Mouse (Mus musculus): ENCODE results near the gene Ccdc96. TPM values are rescaled to one million over a fixed set of nuclear protein-coding genes. Genes with fewer than 3 reads are reported as not detected.

Gene Ccdc96
- polyA plus RNA-seq, 1 experiment from 2014 or later: 0.12 TPM

DNA sequence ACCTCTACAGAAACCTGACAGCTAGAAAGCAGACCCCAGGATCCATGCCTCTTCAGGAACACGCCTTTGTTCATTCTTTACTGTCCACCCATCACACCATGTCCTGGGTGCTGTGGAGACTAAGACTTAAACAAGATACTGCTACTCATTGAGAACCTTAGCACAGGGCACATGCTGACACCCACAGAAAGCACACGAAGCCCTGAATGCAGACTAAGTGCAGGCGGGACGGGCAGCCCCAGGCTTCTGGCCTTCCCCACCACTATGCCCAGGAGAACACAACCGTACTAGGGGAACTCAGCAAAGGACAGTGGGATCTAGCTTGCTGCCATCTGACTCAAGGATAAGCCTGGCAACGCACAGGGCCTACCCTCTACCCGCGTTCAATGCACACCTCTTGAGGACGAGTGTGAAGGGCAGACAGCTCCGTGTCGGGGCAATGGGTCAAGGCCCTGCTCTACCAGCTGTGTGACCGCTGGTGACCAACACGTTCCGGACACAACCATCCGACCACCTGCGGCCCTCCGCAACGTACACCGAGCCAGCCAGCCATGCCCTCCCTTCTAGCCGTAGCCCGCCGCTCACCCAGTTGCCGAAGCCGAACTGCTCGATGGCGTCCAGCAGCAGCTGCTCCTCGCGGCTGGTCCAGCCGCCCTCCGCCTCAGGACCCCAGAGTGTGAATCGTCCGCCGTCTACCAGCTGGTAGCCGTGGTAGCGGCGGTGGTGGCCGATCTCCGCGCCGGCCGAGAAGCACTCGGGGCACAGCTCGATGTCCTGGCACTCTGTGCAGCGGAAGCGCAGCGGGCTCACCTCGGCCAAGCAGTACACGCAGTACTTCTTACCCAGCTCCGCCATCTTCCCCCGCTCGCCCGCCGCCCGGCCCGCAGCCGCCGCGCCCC is 936 bp upstream of the Ccdc96 start:
- Histone ChIP-seq H3K27ac (ENCODE audit: low read length) (peak overlapping the region; percentile 54), H3K36me3 (ENCODE audit: control insufficient read depth, insufficient read depth, low read length) (no peaks in the 10 kb centered on the region), H3K4me1 (ENCODE audit: control insufficient read depth, insufficient read depth, low read length) (peaks cover 21% of the 10 kb centered on the region), H3K9me3 (ENCODE audit: control insufficient read depth, low read length) (no peaks in the 10 kb centered on the region), H3K4me2 (ENCODE audit: low read depth, low read length) (peak overlapping the region; percentile 93), H3K27me3 (replicated peaks; ENCODE audit: control insufficient read depth, insufficient read depth, low read length) (peaks cover 10% of the 10 kb centered on the region; the same call in 1 of the 2 replicates), H3K9ac (ENCODE audit: low read depth, low read length) (peak overlapping the region; percentile 92), H3K4me3 (ENCODE audit: low read length) (peak overlapping the region; percentile 90)
- ATAC-seq: peak; percentile 62
- 1% methylated on average over 58 of the region's 58 CpGs for WGBS

DNA sequence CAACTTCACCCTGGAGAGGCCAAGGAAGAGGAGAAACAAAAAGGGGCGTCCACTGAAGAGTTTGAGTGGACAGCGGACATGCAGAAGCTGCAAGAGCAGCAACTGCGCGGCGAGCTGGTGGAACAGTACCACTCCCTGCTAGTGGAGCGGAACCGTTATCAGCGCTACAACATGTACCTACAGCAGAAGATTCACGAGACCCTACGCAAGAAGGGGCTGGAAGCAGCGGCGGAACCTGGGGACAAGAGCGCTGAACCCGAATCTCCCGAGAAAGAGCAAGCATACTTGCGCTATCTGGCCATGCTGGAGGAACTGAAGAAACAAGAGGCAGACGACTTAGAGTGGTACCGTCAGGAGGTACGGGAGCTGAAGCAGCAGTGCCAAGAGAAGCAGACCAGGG is 918 bp downstream of the Ccdc96 start:
- Histone ChIP-seq H3K27me3 (replicated peaks; ENCODE audit: control insufficient read depth, insufficient read depth, low read length) (peaks cover 10% of the 10 kb centered on the region; the same call in 1 of the 2 replicates), H3K4me3 (ENCODE audit: low read length) (peak overlapping the region; percentile 64), H3K36me3 (ENCODE audit: control insufficient read depth, insufficient read depth, low read length) (no peaks in the 10 kb centered on the region), H3K4me1 (ENCODE audit: control insufficient read depth, insufficient read depth, low read length) (peaks cover 21% of the 10 kb centered on the region), H3K27ac (ENCODE audit: low read length) (no peak overlapping the region), H3K9me3 (ENCODE audit: control insufficient read depth, low read length) (no peaks in the 10 kb centered on the region), H3K9ac (ENCODE audit: low read depth, low read length) (no peak overlapping the region), H3K4me2 (ENCODE audit: low read depth, low read length) (peak overlapping the region; percentile 97)
- WGBS: 32% methylated on average over 19 of the region's 19 CpGs
- ATAC-seq: no peak

DNA sequence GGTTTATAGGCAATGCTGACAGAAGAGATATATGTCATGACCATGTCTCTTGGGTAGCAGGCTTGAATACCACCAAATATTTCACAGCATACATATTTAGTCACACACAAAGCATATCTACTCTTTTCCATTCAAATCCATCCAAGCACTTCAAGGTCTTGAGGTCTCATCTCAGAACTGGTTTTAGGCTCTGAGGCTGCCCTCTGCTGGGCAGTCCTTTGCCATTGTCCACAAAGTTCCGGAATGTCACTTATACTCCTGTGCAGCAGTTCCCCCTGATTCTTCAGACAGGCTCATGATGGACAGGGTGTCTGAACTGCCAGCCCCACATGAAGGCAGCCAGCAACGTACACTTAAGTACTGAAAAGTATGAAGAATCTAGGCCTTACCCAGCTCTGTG is 4.8 kb downstream of the Ccdc96 start:
- 53% methylated on average over 2 of the region's 2 CpGs for WGBS
- Histone ChIP-seq H3K9ac (ENCODE audit: low read depth, low read length) (no peak overlapping the region), H3K9me3 (ENCODE audit: control insufficient read depth, low read length) (no peaks in the 10 kb centered on the region), H3K36me3 (ENCODE audit: control insufficient read depth, insufficient read depth, low read length) (peaks cover 9% of the 10 kb centered on the region; the same call in 1 of the 2 replicates), H3K4me3 (ENCODE audit: low read length) (no peak overlapping the region), H3K4me1 (ENCODE audit: control insufficient read depth, insufficient read depth, low read length) (peaks cover 5% of the 10 kb centered on the region), H3K27me3 (replicated peaks; ENCODE audit: control insufficient read depth, insufficient read depth, low read length) (peaks cover 10% of the 10 kb centered on the region; the same call in 1 of the 2 replicates), H3K27ac (ENCODE audit: low read length) (no peak overlapping the region), H3K4me2 (ENCODE audit: low read depth, low read length) (no peak overlapping the region)
- no peak for ATAC-seq

DNA sequence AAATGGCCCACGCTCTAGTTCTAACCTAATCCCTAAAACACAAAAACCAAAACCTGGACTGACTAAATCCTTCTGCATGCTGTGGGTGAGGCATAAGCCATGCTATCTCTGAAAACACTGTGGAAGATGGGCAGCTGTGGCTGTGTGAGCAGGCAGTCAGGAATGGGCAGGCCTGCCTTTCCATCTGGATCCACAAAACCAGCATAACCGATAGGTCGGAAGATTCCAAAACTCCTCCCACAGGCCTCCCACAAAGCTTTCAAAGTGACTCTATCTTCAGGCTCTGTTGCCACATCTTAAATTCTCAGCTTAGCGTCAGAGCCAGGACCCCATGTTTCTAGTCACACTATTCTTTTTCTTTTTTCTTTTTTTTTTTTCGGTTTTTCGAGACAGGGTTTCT is 9.5 kb downstream of the Ccdc96 start:
- no peaks in the 10 kb centered on the region for H3K27me3 ChIP-seq (replicated peaks; ENCODE audit: control insufficient read depth, insufficient read depth, low read length)
- ATAC-seq: no peak
- H3K9me3 ChIP-seq (ENCODE audit: control insufficient read depth, low read length): no peaks in the 10 kb centered on the region
- peaks cover 15% of the 10 kb centered on the region for H3K36me3 ChIP-seq (ENCODE audit: control insufficient read depth, insufficient read depth, low read length)
- H3K4me1 ChIP-seq (ENCODE audit: control insufficient read depth, insufficient read depth, low read length): no peaks in the 10 kb centered on the region
- H3K4me2 ChIP-seq (ENCODE audit: low read depth, low read length): no peak overlapping the region
- no peak overlapping the region for H3K27ac ChIP-seq (ENCODE audit: low read length)
- no peak overlapping the region for H3K4me3 ChIP-seq (ENCODE audit: low read length)
- 92% methylated on average over 6 of the region's 6 CpGs for WGBS
- H3K9ac ChIP-seq (ENCODE audit: low read depth, low read length): no peak overlapping the region

DNA sequence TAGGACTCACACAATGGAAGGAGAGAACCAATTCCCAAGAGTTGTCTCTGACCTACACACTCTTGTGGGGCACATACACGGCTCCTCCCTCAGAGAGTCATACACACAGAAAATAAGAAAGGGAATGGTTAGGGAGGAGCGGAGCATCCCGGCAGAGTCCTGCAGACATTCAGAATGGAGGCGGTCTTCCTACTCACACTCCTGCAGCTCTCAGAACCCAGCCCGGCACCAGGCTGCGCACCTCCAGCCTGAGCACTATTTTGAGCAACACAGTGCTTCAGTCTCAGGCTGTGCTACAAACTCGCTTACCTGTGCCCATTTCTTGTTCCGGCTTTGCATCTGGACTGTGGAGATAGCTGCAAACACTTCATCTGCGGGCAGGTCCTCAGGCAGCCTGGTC is 10.3 kb downstream of the Ccdc96 start:
- no peak for ATAC-seq
- Histone ChIP-seq H3K4me1 (ENCODE audit: control insufficient read depth, insufficient read depth, low read length) (no peaks in the 10 kb centered on the region), H3K27ac (ENCODE audit: low read length) (no peak overlapping the region), H3K4me2 (ENCODE audit: low read depth, low read length) (no peak overlapping the region), H3K27me3 (replicated peaks; ENCODE audit: control insufficient read depth, insufficient read depth, low read length) (no peaks in the 10 kb centered on the region), H3K9ac (ENCODE audit: low read depth, low read length) (no peak overlapping the region), H3K36me3 (ENCODE audit: control insufficient read depth, insufficient read depth, low read length) (peaks cover 17% of the 10 kb centered on the region), H3K4me3 (ENCODE audit: low read length) (no peak overlapping the region), H3K9me3 (ENCODE audit: control insufficient read depth, low read length) (no peaks in the 10 kb centered on the region)
- WGBS: 95% methylated on average over 9 of the region's 9 CpGs

DNA sequence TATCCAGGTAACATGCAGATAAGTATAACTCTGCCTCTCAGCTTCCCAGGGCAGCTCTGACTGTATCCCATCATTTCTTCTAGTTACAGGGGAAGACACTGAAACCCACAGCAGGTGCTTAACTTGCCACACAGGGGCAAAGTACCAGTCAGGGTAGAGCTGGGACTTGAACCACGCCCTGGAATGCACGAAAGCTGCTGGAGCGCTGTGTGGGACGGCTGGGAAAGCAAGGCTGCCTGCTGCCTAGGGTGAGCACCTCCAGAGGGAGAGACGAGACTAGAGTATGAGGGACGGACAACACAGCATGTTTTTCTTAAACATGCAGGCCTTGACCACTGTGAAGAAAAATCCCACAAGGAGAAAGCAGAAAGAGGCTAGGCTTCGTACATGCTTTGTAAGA is 20.8 kb downstream of the Ccdc96 start:
- H3K27me3 ChIP-seq (replicated peaks; ENCODE audit: control insufficient read depth, insufficient read depth, low read length): no peaks in the 10 kb centered on the region
- no peak overlapping the region; the same call in 1 of the 2 replicates for H3K9ac ChIP-seq (ENCODE audit: low read depth, low read length)
- H3K4me3 ChIP-seq (ENCODE audit: low read length): no peak overlapping the region
- ATAC-seq: peak; percentile 93
- H3K4me1 ChIP-seq (ENCODE audit: control insufficient read depth, insufficient read depth, low read length): peaks cover 2% of the 10 kb centered on the region; the same call in 1 of the 2 replicates
- 74% methylated on average over 7 of the region's 7 CpGs for WGBS
- H3K27ac ChIP-seq (ENCODE audit: low read length): 0 out of 2 replicates have a peak overlapping the region, but pooled peaks have one; percentile 12
- H3K9me3 ChIP-seq (ENCODE audit: control insufficient read depth, low read length): no peaks in the 10 kb centered on the region
- H3K36me3 ChIP-seq (ENCODE audit: control insufficient read depth, insufficient read depth, low read length): peaks cover 8% of the 10 kb centered on the region
- H3K4me2 ChIP-seq (ENCODE audit: low read depth, low read length): no peak overlapping the region

DNA sequence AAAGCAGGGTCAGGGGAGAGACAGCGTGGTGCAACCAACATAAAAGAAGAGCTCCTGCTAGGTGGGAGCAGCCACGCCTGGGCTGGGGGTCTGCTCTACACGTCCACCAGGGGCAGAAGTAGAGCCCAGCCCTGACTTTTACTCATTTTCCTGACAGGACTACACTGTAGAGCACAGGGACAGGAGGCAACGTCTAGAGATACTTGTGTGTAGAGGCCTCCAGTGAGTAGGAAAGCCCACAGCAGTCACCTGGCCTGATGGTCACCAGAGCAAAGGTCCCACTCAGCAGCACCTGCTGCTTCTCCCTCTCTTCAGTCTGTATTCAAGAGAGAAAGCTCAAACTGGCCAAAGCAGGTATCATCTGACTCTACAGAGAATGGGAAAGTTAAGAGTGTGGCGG is 21.3 kb downstream of the Ccdc96 start:
- H3K36me3 ChIP-seq (ENCODE audit: control insufficient read depth, insufficient read depth, low read length): peaks cover 8% of the 10 kb centered on the region

DNA sequence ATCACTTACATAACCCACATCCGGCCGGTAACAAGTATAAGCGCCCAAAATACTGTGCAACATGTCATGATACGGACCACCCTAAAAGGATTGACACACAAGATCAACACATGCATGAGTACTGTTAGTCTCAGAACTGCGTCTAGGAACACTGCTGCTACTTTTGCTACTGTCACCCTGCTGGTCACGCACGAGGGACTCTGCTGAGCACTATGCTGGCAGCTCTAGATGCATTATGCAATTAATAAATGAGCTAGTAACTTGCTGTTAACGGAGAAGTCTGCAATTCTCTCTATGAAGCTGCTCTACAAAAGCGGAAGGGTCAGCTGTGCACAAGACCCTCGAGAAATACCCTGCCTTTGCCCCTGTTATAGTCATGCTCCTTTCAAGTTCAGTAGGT is 24.0 kb downstream of the Ccdc96 start:
- Histone ChIP-seq H3K27me3 (replicated peaks; ENCODE audit: control insufficient read depth, insufficient read depth, low read length) (no peaks in the 10 kb centered on the region), H3K4me2 (ENCODE audit: low read depth, low read length) (no peak overlapping the region), H3K9me3 (ENCODE audit: control insufficient read depth, low read length) (no peaks in the 10 kb centered on the region), H3K9ac (ENCODE audit: low read depth, low read length) (no peak overlapping the region), H3K36me3 (ENCODE audit: control insufficient read depth, insufficient read depth, low read length) (peaks cover 7% of the 10 kb centered on the region), H3K4me1 (ENCODE audit: control insufficient read depth, insufficient read depth, low read length) (peaks cover 2% of the 10 kb centered on the region; the same call in 1 of the 2 replicates), H3K4me3 (ENCODE audit: low read length) (no peak overlapping the region), H3K27ac (ENCODE audit: low read length) (no peak overlapping the region)
- no peak for ATAC-seq
- WGBS: 94% methylated on average over 10 of the region's 10 CpGs

More for the DNA sequence above, 21.3 kb downstream of the Ccdc96 start:
- no peak overlapping the region for H3K4me3 ChIP-seq (ENCODE audit: low read length)
- peaks cover 2% of the 10 kb centered on the region; the same call in 1 of the 2 replicates for H3K4me1 ChIP-seq (ENCODE audit: control insufficient read depth, insufficient read depth, low read length)
- H3K9ac ChIP-seq (ENCODE audit: low read depth, low read length): no peak overlapping the region; the same call in 1 of the 2 replicates
- WGBS: 67% methylated on average over 5 of the region's 5 CpGs
- 0 out of 2 replicates have a peak overlapping the region, but pooled peaks have one; percentile 12 for H3K27ac ChIP-seq (ENCODE audit: low read length)
- ATAC-seq: peak; percentile 80
- no peak overlapping the region for H3K4me2 ChIP-seq (ENCODE audit: low read depth, low read length)
- no peaks in the 10 kb centered on the region for H3K27me3 ChIP-seq (replicated peaks; ENCODE audit: control insufficient read depth, insufficient read depth, low read length)
- H3K9me3 ChIP-seq (ENCODE audit: control insufficient read depth, low read length): no peaks in the 10 kb centered on the region

DNA sequence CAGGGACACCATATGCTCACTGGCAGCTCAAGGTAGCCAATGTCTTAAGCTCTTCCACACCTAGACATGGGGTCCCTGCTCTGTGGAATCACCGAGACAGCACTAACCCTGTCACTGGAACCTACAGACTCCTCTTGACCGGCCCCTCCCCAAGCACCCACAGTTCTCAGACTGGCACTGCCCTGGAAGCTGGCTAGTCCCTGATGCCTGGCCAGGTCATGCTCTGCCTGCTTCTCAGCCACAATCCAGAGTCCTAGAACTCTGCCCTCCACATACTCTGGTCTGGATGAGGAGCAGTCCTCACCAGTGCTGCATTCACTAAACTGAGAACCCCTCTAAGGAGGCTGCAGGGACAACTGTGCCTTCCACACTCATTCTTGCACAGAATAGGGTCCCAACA is 26.6 kb downstream of the Ccdc96 start:
- Histone ChIP-seq H3K4me3 (ENCODE audit: low read length) (no peak overlapping the region), H3K9ac (ENCODE audit: low read depth, low read length) (no peak overlapping the region), H3K4me1 (ENCODE audit: control insufficient read depth, insufficient read depth, low read length) (no peaks in the 10 kb centered on the region), H3K4me2 (ENCODE audit: low read depth, low read length) (no peak overlapping the region), H3K27me3 (replicated peaks; ENCODE audit: control insufficient read depth, insufficient read depth, low read length) (no peaks in the 10 kb centered on the region), H3K27ac (ENCODE audit: low read length) (no peak overlapping the region), H3K9me3 (ENCODE audit: control insufficient read depth, low read length) (no peaks in the 10 kb centered on the region), H3K36me3 (ENCODE audit: control insufficient read depth, insufficient read depth, low read length) (peaks cover 2% of the 10 kb centered on the region)
- ATAC-seq: no peak
- WGBS: 86% methylated on average over 2 of the region's 2 CpGs
